11 mouse cellular contexts compared by ENCODE assay signal in the genomic region with DNA sequence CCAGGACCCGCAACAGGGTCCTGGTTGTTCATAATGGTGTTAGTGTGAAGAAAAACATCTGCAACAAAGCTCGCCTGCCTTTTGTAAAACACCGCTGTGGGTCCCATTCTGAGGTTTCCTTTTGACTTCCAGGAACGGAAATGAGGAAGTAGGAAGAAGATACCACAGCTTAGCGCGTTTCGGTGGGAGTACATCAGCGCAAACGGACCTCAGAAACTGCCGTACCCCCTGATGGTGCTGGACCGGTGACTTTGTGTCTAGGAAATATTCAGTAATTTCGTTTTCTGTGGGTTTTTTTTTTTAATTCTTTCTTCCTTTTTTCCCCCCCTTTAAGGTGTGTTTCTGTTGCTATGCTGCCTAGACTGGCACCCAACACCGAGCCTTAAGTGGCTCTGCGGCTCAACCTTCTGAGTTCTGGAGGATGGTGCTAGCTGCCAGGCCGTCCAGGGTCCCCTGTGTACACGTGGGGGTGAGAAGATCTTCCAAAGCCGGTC.
DNase-seq lines count a peak whose midpoint lies in the region; ATAC-seq and TF ChIP-seq lines count a peak whose summit lies in the region.
"Had no signal": no experiment of that assay in that cellular context is flagged by ENCODE, and none has a peak within 500 bp of the region (broad histone marks: within the 10 kb centered on the region; RNA-seq: fewer than 3 reads in every experiment).

No protein-coding gene starts in this region.

- H3K4me2 ChIP-seq in heart, embryonic 13.5 days = peak overlapping the region; percentile 40
- peak overlapping the region; percentile 80 for H3K4me2 ChIP-seq in liver, postnatal 0 days (ENCODE audit: low read depth, low read length)
- H3K4me2 ChIP-seq: limb, embryonic 15.5 days had no signal

- peaks cover 16% of the 10 kb centered on the region for H3K4me1 ChIP-seq in heart, embryonic 13.5 days
- H3K4me1 ChIP-seq in bone marrow macrophage, adult 2 months (ENCODE audit: control insufficient read depth, insufficient read depth, low read length) = 0 out of 2 replicates have a peak, but pooled peaks cover 3% of the 10 kb centered on the region
- H3K4me1 ChIP-seq in liver, postnatal 0 days (ENCODE audit: insufficient read depth) = peaks cover 8% of the 10 kb centered on the region; the same call in 1 of the 2 replicates
- H3K4me1 ChIP-seq: limb, embryonic 15.5 days had no signal

- no peak for TF ChIP-seq CTCF in bone marrow macrophage, adult 2 months (IDR thresholded peaks at IDR 0.05; ENCODE audit: low read depth, low read length)
- TF ChIP-seq CTCF in liver, postnatal 0 days (IDR thresholded peaks at IDR 0.05; ENCODE audit: low read depth) = no peak

- H3K27me3 ChIP-seq in heart, embryonic 13.5 days (replicated peaks) = no peaks in the 10 kb centered on the region
- H3K27me3 ChIP-seq in liver, postnatal 0 days (ENCODE audit: insufficient read depth, low read length) = no peaks in the 10 kb centered on the region
- H3K27me3 ChIP-seq: limb, embryonic 15.5 days had no signal

- no peak overlapping the region for H3K9ac ChIP-seq in heart, embryonic 13.5 days
- peak overlapping the region; percentile 57 for H3K9ac ChIP-seq in liver, postnatal 0 days (replicated peaks)
- H3K9ac ChIP-seq: limb, embryonic 15.5 days had no signal

- TF ChIP-seq POLR2A in bone marrow macrophage, adult 2 months (IDR thresholded peaks at IDR 0.05; ENCODE audit: borderline replicate concordance, low read depth, low read length) = no peak

- no peak for ATAC-seq in heart, embryonic 13.5 days (ENCODE audit: extremely low read depth, insufficient number of reproducible peaks, low FRiP score, low TSS enrichment)
- peak; percentile 41; the same call in 1 of the 2 replicates for ATAC-seq in liver, postnatal 0 days
- ATAC-seq: midbrain, embryonic 16.5 days had no signal

- DNase-seq in heart, adult 9 months (ENCODE audit: low spot score in 2 of 2) = no peak
- peak; percentile 25 to 30 for DNase-seq in B cell, adult 2 months
- DNase-seq in liver, postnatal 0 days = no peak
- no peak for DNase-seq in cerebellum, adult 11 months
- no peak for DNase-seq in ovary, postnatal 10 days (ENCODE audit: low spot score)
- no peak for DNase-seq in layer of hippocampus, postnatal 14 days (ENCODE audit: low spot score in 2 of 2)
- DNase-seq: cerebellum, postnatal 10 days had no signal

- WGBS in heart, embryonic 13.5 days = 85% methylated on average over 17 of the region's 17 CpGs
- WGBS in liver, postnatal 0 days (ENCODE audit: insufficient replicate concordance) = 27% methylated on average over 17 of the region's 17 CpGs

- H3K9me3 ChIP-seq in heart, embryonic 13.5 days = 0 out of 2 replicates have a peak, but pooled peaks cover 3% of the 10 kb centered on the region
- H3K9me3 ChIP-seq in liver, postnatal 0 days (ENCODE audit: low read length) = no peaks in the 10 kb centered on the region
- H3K9me3 ChIP-seq: limb, embryonic 15.5 days had no signal

- no peaks in the 10 kb centered on the region for H3K36me3 ChIP-seq in heart, embryonic 13.5 days
- H3K36me3 ChIP-seq in liver, postnatal 0 days (replicated peaks; ENCODE audit: insufficient read depth, low read length) = no peaks in the 10 kb centered on the region
- H3K36me3 ChIP-seq: limb, embryonic 15.5 days had no signal

- H3K27ac ChIP-seq in heart, embryonic 13.5 days (replicated peaks) = no peak overlapping the region
- no peak overlapping the region for H3K27ac ChIP-seq in bone marrow macrophage, adult 2 months (ENCODE audit: insufficient read depth, low read depth, low read length)
- H3K27ac ChIP-seq in liver, postnatal 0 days (ENCODE audit: low read depth) = no peak overlapping the region
- H3K27ac ChIP-seq: limb, embryonic 15.5 days had no signal

- 0 out of 2 replicates have a peak overlapping the region, but pooled peaks have one; percentile 18 for H3K4me3 ChIP-seq in heart, embryonic 13.5 days
- peak overlapping the region; percentile 45 for H3K4me3 ChIP-seq in bone marrow macrophage, adult 2 months (ENCODE audit: insufficient read depth, low read length)
- peak overlapping the region; percentile 41 for H3K4me3 ChIP-seq in liver, postnatal 0 days (ENCODE audit: low read depth, low read length)
- H3K4me3 ChIP-seq: limb, embryonic 15.5 days had no signal

- no peak for TF ChIP-seq EP300 in liver, postnatal 0 days (IDR thresholded peaks at IDR 0.05; ENCODE audit: low read depth)

Comparison
In these comparisons a context has a peak if more than half of its experiments do, and no peak if none do; other contexts are left out.
1. DNase-seq: peak in B cell, adult 2 months (2 of 2); none in heart, adult 9 months (0 of 2), liver, postnatal 0 days (single experiment), cerebellum, adult 11 months (single experiment), ovary, postnatal 10 days (single experiment) and layer of hippocampus, postnatal 14 days (0 of 2).
2. Peak in every context shown above with its lines, with median percentiles within 50 percentile points of each other: H3K4me3 ChIP-seq.